Mouse (Mus musculus): ENCODE measurements around the gene Atp2b2. TPM values are rescaled to one million over a fixed set of nuclear protein-coding genes. Genes with fewer than 3 reads are reported as not detected.

Atp2b2 gene
- total RNA-seq, 1 experiment: 0.67 TPM

DNA sequence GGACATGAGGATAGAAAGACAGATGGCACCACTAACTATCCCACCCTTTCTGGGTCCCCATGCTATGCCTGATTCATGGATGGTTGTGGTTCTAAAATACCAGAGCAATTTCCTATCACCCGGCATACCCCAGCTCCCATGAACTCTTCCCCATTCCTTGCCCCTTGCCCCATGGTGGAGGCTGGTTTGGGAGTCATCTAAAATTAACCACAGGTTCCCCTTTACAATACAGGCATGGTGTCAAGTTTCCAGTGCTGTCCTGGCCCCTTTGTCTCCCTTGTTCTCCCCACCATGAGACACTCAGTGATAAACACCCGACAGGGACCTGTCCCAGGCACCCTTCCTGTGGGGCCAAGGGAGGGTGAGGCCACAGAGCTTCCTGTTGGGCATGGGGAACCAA is 204.7 kb downstream of the Atp2b2 start:
- Histone ChIP-seq H3K36me3 (ENCODE audit: control insufficient read depth, insufficient read depth, low read length, poor library complexity, severe bottlenecking) (no peaks in the 10 kb centered on the region), H3K4me3 (ENCODE audit: insufficient read depth in 1 of 2, low read depth in 1 of 2, low read length in 2 of 2, poor library complexity in 1 of 2, severe bottlenecking in 1 of 2) (no peak overlapping the region), H3K9ac (ENCODE audit: insufficient read depth, low read depth, low read length, poor library complexity, severe bottlenecking) (no peak overlapping the region), H3K4me1 (ENCODE audit: control insufficient read depth in 2 of 2, insufficient read depth in 2 of 2, low read length in 2 of 2, poor library complexity in 1 of 2) (no peaks in the 10 kb centered on the region), H3K9me3 (ENCODE audit: control insufficient read depth, insufficient read depth, low read depth, low read length) (no peaks in the 10 kb centered on the region), H3K27ac (ENCODE audit: insufficient read depth, low read depth, low read length, poor library complexity, severe bottlenecking) (no peak overlapping the region)
- DNase-seq (ENCODE audit: low read depth, low spot score): no peak
- in situ Hi-C loops (cut with MboI; ENCODE audit: low sequenced_read_pairs in 2 of 2, unreplicated experiment in 2 of 2): no loop called here
- no peak for TF ChIP-seq ZC3H11A (IDR thresholded peaks at IDR 0.05; ENCODE audit: borderline replicate concordance, low read depth, low read length)
- TF ChIP-seq CHD2 (IDR thresholded peaks at IDR 0.05; ENCODE audit: low read depth, low read length): no peak
- no peak for TF ChIP-seq HCFC1 (IDR thresholded peaks at IDR 0.05; ENCODE audit: borderline replicate concordance, insufficient read depth, low read length)
- TF ChIP-seq MAFK (IDR thresholded peaks at IDR 0.05; ENCODE audit: insufficient read depth, low read depth, low read length): no peak

DNA sequence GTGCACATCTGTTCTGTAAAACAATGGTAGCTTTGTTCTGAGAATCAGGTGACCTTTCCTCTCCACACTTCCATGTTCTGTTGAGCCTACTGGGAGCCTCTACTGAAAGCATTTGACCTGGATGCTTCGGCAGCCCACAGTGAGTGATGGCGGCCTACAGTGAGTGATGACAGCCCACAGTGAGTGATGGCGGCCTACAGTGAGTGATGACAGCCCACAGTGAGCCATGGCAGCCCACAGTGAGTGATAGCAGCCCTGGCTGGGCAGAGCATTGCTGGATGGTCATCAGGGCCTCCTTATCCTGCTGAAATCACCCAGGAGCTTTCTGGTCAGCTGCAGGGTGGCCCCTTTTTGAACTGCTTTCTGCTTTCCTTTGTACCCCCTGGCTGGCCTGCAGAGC is 205.9 kb downstream of the Atp2b2 start:
- TF ChIP-seq ZC3H11A (IDR thresholded peaks at IDR 0.05; ENCODE audit: borderline replicate concordance, low read depth, low read length) (no peak), HCFC1 (IDR thresholded peaks at IDR 0.05; ENCODE audit: borderline replicate concordance, insufficient read depth, low read length) (no peak), MAFK (IDR thresholded peaks at IDR 0.05; ENCODE audit: insufficient read depth, low read depth, low read length) (no peak), ZNF384 (IDR thresholded peaks at IDR 0.05; ENCODE audit: low read depth, low read length) (no peak), CHD2 (IDR thresholded peaks at IDR 0.05; ENCODE audit: low read depth, low read length) (no peak)
- H3K4me3 ChIP-seq (ENCODE audit: insufficient read depth in 1 of 2, low read depth in 1 of 2, low read length in 2 of 2, poor library complexity in 1 of 2, severe bottlenecking in 1 of 2): no peak overlapping the region

DNA sequence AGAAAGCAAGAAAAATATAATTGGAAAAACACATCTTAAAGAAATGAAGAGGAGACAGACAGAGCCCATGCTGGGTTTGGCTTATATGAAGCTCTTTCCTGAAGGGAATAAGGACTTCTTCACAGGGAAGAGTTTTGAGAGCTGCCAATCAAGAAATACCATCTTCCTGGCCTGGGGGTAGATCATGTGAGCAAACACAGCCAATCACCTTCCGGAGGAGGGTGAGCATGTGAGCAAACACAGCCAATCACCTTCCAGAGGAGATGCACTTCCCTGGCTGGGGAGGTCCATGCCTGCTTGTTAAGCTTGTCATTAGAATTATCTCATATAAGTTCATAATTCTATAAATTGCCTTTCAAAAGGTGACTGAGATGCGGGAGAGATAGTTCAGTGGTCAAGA is 211.9 kb downstream of the Atp2b2 start:
- no peak for DNase-seq (ENCODE audit: low read depth, low spot score)
- H3K9ac ChIP-seq (ENCODE audit: insufficient read depth, low read depth, low read length, poor library complexity, severe bottlenecking): no peak overlapping the region
- H3K4me3 ChIP-seq (ENCODE audit: insufficient read depth in 1 of 2, low read depth in 1 of 2, low read length in 2 of 2, poor library complexity in 1 of 2, severe bottlenecking in 1 of 2): no peak overlapping the region
- H3K9me3 ChIP-seq (ENCODE audit: control insufficient read depth, insufficient read depth, low read depth, low read length): no peaks in the 10 kb centered on the region
- H3K36me3 ChIP-seq (ENCODE audit: control insufficient read depth, insufficient read depth, low read length, poor library complexity, severe bottlenecking): no peaks in the 10 kb centered on the region
- in situ Hi-C loops (cut with MboI; ENCODE audit: low sequenced_read_pairs in 2 of 2, unreplicated experiment in 2 of 2): no loop called here
- H3K27ac ChIP-seq (ENCODE audit: insufficient read depth, low read depth, low read length, poor library complexity, severe bottlenecking): no peak overlapping the region
- TF ChIP-seq CHD2 (IDR thresholded peaks at IDR 0.05; ENCODE audit: low read depth, low read length) (no peak), ZC3H11A (IDR thresholded peaks at IDR 0.05; ENCODE audit: borderline replicate concordance, low read depth, low read length) (no peak), MAFK (IDR thresholded peaks at IDR 0.05; ENCODE audit: insufficient read depth, low read depth, low read length) (no peak), HCFC1 (IDR thresholded peaks at IDR 0.05; ENCODE audit: borderline replicate concordance, insufficient read depth, low read length) (no peak), ZNF384 (IDR thresholded peaks at IDR 0.05; ENCODE audit: low read depth, low read length) (no peak)
- no peaks in the 10 kb centered on the region for H3K4me1 ChIP-seq (ENCODE audit: control insufficient read depth in 2 of 2, insufficient read depth in 2 of 2, low read length in 2 of 2, poor library complexity in 1 of 2)

More for the DNA sequence above, 205.9 kb downstream of the Atp2b2 start:
- no peaks in the 10 kb centered on the region for H3K36me3 ChIP-seq (ENCODE audit: control insufficient read depth, insufficient read depth, low read length, poor library complexity, severe bottlenecking)
- in situ Hi-C loops (cut with MboI; ENCODE audit: low sequenced_read_pairs in 2 of 2, unreplicated experiment in 2 of 2): no loop called here
- H3K4me1 ChIP-seq (ENCODE audit: control insufficient read depth in 2 of 2, insufficient read depth in 2 of 2, low read length in 2 of 2, poor library complexity in 1 of 2): no peaks in the 10 kb centered on the region
- no peak overlapping the region for H3K9ac ChIP-seq (ENCODE audit: insufficient read depth, low read depth, low read length, poor library complexity, severe bottlenecking)
- no peaks in the 10 kb centered on the region for H3K9me3 ChIP-seq (ENCODE audit: control insufficient read depth, insufficient read depth, low read depth, low read length)
- no peak for DNase-seq (ENCODE audit: low read depth, low spot score)
- no peak overlapping the region for H3K27ac ChIP-seq (ENCODE audit: insufficient read depth, low read depth, low read length, poor library complexity, severe bottlenecking)

DNA sequence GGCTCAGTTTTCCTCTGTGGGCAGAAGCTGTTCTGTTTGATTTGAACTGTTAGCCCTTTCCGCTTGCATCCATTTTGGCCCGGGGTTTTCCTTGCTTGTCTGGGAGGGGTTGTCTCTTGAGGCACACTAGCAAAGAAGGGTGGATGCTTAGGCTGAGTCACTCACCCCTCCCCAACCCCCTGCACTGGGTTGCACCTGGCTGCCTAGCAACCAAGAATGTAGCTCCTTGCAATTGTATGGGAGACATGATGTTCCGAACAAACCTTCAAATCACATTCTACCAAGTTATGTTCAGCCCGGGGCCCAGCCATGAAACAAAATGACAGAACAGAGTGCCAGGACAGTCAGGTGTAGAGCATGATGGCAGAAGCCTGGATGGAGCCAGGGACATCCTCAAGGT is 215.1 kb downstream of the Atp2b2 start:
- no peak overlapping the region for H3K4me3 ChIP-seq (ENCODE audit: insufficient read depth in 1 of 2, low read depth in 1 of 2, low read length in 2 of 2, poor library complexity in 1 of 2, severe bottlenecking in 1 of 2)
- no peak overlapping the region for H3K9ac ChIP-seq (ENCODE audit: insufficient read depth, low read depth, low read length, poor library complexity, severe bottlenecking)
- no peak for DNase-seq (ENCODE audit: low read depth, low spot score)
- no peak overlapping the region for H3K27ac ChIP-seq (ENCODE audit: insufficient read depth, low read depth, low read length, poor library complexity, severe bottlenecking)
- no peaks in the 10 kb centered on the region for H3K4me1 ChIP-seq (ENCODE audit: control insufficient read depth in 2 of 2, insufficient read depth in 2 of 2, low read length in 2 of 2, poor library complexity in 1 of 2)
- TF ChIP-seq MAFK (IDR thresholded peaks at IDR 0.05; ENCODE audit: insufficient read depth, low read depth, low read length) (no peak), HCFC1 (IDR thresholded peaks at IDR 0.05; ENCODE audit: borderline replicate concordance, insufficient read depth, low read length) (no peak), ZC3H11A (IDR thresholded peaks at IDR 0.05; ENCODE audit: borderline replicate concordance, low read depth, low read length) (no peak), CHD2 (IDR thresholded peaks at IDR 0.05; ENCODE audit: low read depth, low read length) (no peak), ZNF384 (IDR thresholded peaks at IDR 0.05; ENCODE audit: low read depth, low read length) (no peak)
- no peaks in the 10 kb centered on the region for H3K36me3 ChIP-seq (ENCODE audit: control insufficient read depth, insufficient read depth, low read length, poor library complexity, severe bottlenecking)
- H3K9me3 ChIP-seq (ENCODE audit: control insufficient read depth, insufficient read depth, low read depth, low read length): no peaks in the 10 kb centered on the region
- in situ Hi-C loops (cut with MboI; ENCODE audit: low sequenced_read_pairs in 2 of 2, unreplicated experiment in 2 of 2): no loop called here

DNA sequence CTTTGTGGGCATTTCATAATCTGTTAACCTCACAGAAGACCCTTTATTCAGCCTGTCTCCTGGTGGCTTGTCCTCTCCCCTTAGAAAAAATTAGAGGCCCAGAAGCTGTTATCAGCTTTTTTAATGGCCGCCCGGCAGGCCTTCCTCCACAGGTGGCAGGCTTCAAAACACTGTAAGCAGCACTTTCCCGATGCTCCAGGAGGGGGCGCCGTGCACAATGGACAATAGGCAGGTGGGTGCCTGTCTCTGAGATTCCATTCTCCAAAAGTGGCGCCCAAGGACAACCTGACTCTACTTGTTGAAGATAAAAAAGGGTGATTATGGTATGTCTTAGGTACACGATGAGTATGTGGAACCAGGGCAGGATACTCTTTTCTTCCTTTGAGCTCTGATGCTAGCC is 220.0 kb downstream of the Atp2b2 start:
- Histone ChIP-seq H3K4me1 (ENCODE audit: control insufficient read depth in 2 of 2, insufficient read depth in 2 of 2, low read length in 2 of 2, poor library complexity in 1 of 2) (no peaks in the 10 kb centered on the region), H3K27ac (ENCODE audit: insufficient read depth, low read depth, low read length, poor library complexity, severe bottlenecking) (no peak overlapping the region), H3K9me3 (ENCODE audit: control insufficient read depth, insufficient read depth, low read depth, low read length) (no peaks in the 10 kb centered on the region), H3K9ac (ENCODE audit: insufficient read depth, low read depth, low read length, poor library complexity, severe bottlenecking) (no peak overlapping the region), H3K36me3 (ENCODE audit: control insufficient read depth, insufficient read depth, low read length, poor library complexity, severe bottlenecking) (no peaks in the 10 kb centered on the region), H3K4me3 (ENCODE audit: insufficient read depth in 1 of 2, low read depth in 1 of 2, low read length in 2 of 2, poor library complexity in 1 of 2, severe bottlenecking in 1 of 2) (no peak overlapping the region)
- peak; percentile 50 for DNase-seq (ENCODE audit: low read depth, low spot score)
- in situ Hi-C loops (cut with MboI; ENCODE audit: low sequenced_read_pairs in 2 of 2, unreplicated experiment in 2 of 2): no loop called here
- no peak for TF ChIP-seq CHD2 (IDR thresholded peaks at IDR 0.05; ENCODE audit: low read depth, low read length)
- 0 out of 2 replicates have a peak, but pooled peaks have one; percentile 16 for TF ChIP-seq ZC3H11A (IDR thresholded peaks at IDR 0.05; ENCODE audit: borderline replicate concordance, low read depth, low read length)
- 0 out of 2 replicates have a peak, but pooled peaks have one; percentile 17 for TF ChIP-seq ZNF384 (IDR thresholded peaks at IDR 0.05; ENCODE audit: low read depth, low read length)
